Comparison of ENCODE assay signal across 10 mouse cellular contexts in genomic region chr16:86647316-86647715, GRCm38 (mm10).
"Had no signal": no experiment of that assay in that cellular context is flagged by ENCODE, and none has a peak within 500 bp of the region (broad histone marks: within the 10 kb centered on the region; RNA-seq: fewer than 3 reads in every experiment).

No protein-coding gene starts in this region.

- H3K4me1 ChIP-seq: intestine, embryonic 15.5 days; limb, embryonic 15.5 days; liver, embryonic 12.5 days; midbrain, embryonic 12.5 days; neural tube, embryonic 13.5 days had no signal

- H3K4me3 ChIP-seq: intestine, embryonic 15.5 days; limb, embryonic 15.5 days; liver, embryonic 12.5 days; lung, embryonic 15.5 days; midbrain, embryonic 12.5 days; neural tube, embryonic 13.5 days had no signal

- ATAC-seq: intestine, embryonic 15.5 days; liver, embryonic 12.5 days; midbrain, embryonic 16.5 days had no signal

- H3K9me3 ChIP-seq: intestine, embryonic 15.5 days; limb, embryonic 15.5 days; liver, embryonic 12.5 days; lung, embryonic 15.5 days; midbrain, embryonic 12.5 days; neural tube, embryonic 13.5 days had no signal

- H3K36me3 ChIP-seq: intestine, embryonic 15.5 days; limb, embryonic 15.5 days; liver, embryonic 12.5 days; lung, embryonic 15.5 days; midbrain, embryonic 12.5 days; neural tube, embryonic 13.5 days had no signal

- H3K4me2 ChIP-seq: intestine, embryonic 15.5 days; limb, embryonic 15.5 days; liver, embryonic 12.5 days; lung, embryonic 15.5 days; midbrain, embryonic 12.5 days; neural tube, embryonic 13.5 days had no signal

- DNase-seq: lung, postnatal 14 days; retina, postnatal 1 day; thymus, postnatal 36 days had no signal

- H3K27me3 ChIP-seq: intestine, embryonic 15.5 days; limb, embryonic 15.5 days; liver, embryonic 12.5 days; lung, embryonic 15.5 days; midbrain, embryonic 12.5 days; neural tube, embryonic 13.5 days had no signal

- H3K9ac ChIP-seq: intestine, embryonic 15.5 days; limb, embryonic 15.5 days; liver, embryonic 12.5 days; lung, embryonic 15.5 days; midbrain, embryonic 12.5 days; neural tube, embryonic 13.5 days had no signal

- H3K27ac ChIP-seq: intestine, embryonic 15.5 days; limb, embryonic 15.5 days; liver, embryonic 12.5 days; lung, embryonic 15.5 days; midbrain, embryonic 12.5 days; neural tube, embryonic 13.5 days had no signal
